Mouse (Mus musculus) G1E (cell line): ENCODE measurements at regions not wholly inside any gene's neighbourhood (a gene's known extent, or its start where the extent isn't known, plus 50 kb on each side); places are given as distances from the start of the nearest gene placed in this dataset.

ENCODE experiments used
- ATAC-seq: 2 replicates; pipeline ENCODE4 v1.8.0; 2016; ENCODE audit warnings: mild to moderate bottlenecking; ENCODE audit not compliant: insufficient number of reproducible peaks, poor library complexity, low FRiP score, severe bottlenecking; ENCODE audit errors: extremely low read depth
- DNase-seq: peaks from one replicate; pipeline ENCODE4 v3.0.0; 2012; ENCODE audit warnings: low spot score
- H3K27me3 ChIP-seq: 2 replicates; pipeline ENCODE4 v1.6.1; 2012; ENCODE audit warnings: mild to moderate bottlenecking, low read length, inconsistent platforms; ENCODE audit not compliant: insufficient read depth
- H3K36me3 ChIP-seq: replicated peaks from 2 replicates; pipeline ENCODE3; 2012; ENCODE audit warnings: mild to moderate bottlenecking, inconsistent platforms
- H3K4me1 ChIP-seq: 2 replicates; pipeline ENCODE4 v1.6.1; 2012; ENCODE audit warnings: low read depth, low read length, inconsistent platforms, mixed read lengths; ENCODE audit not compliant: insufficient read depth
- H3K4me3 ChIP-seq: 2 replicates; pipeline ENCODE4 v1.5.1; 2012; ENCODE audit warnings: low read depth, mild to moderate bottlenecking, inconsistent platforms, low read length, moderate library complexity, mixed read lengths
- H3K9me3 ChIP-seq: replicated peaks from 2 replicates; pipeline ENCODE4 v1.6.1; 2012; ENCODE audit warnings: inconsistent platforms
- CTCF ChIP-seq: IDR thresholded peaks from 2 replicates; pipeline ENCODE4 v1.5.1; 2012; ENCODE audit warnings: low read depth, low read length, inconsistent platforms, mixed read lengths
- GATA1 ChIP-seq: IDR thresholded peaks from 2 replicates; pipeline ENCODE4 v1.6.1; 2012; ENCODE audit warnings: borderline replicate concordance, low read length, inconsistent platforms, mixed read lengths
- GATA2 ChIP-seq: IDR thresholded peaks from 2 replicates; pipeline ENCODE4 v1.6.1; 2012; ENCODE audit warnings: low read depth, low read length, inconsistent platforms, borderline replicate concordance
- POLR2AphosphoS5 ChIP-seq: IDR thresholded peaks from 2 replicates; pipeline ENCODE4 v1.6.1; 2012; ENCODE audit warnings: low read depth, low read length, inconsistent platforms; ENCODE audit not compliant: insufficient replicate concordance
- TAL1 ChIP-seq: conservative IDR thresholded peaks from 2 replicates; pipeline ENCODE4 v1.6.1; 2012; ENCODE audit warnings: low read depth, low read length, inconsistent platforms, mixed read lengths

DNA sequence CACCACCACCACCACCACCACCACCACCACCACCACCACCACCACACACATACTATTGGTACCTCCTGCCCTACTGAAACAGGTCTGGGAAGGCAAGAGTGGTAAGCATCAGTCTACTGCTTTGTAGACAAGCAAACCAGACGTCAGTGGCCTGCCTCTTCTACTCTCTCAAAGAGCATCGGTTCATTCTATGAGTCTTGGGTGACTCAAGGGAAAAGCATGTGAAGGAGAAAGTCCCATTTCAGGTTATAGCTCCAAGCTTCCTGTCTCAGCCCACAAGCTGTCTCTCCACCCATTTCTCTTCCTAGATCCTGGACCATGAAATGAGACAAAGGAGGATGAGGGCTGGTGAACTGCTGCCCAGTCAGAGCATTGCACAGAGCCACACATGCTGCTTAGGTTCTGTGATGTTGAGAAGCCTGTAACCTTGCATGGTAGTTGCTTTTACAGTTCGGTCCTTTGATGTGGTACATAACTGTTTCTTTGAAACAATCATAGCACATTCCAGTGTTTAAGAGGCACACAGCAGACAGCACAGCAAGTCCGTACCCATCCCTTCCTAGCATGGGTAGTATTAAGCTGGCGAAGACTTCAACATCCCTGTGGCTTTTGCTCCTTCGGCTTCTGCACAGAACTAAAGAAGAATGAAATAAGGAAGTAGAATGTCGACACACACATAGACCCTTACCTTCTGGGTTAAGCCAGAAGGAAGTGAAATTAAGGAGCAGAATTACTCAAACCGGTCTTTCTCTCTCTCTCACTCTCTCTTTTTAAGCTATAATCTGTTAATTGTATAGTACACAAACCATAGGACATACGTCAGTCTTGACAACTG, 262.7 kb downstream of the Gm19410 start:
- DNase-seq (no peak), ATAC-seq (no peak)
- Histone ChIP-seq H3K36me3 (no peaks in the 10 kb centered on the region), H3K4me3 (no peak overlapping the region), H3K27me3 (peaks cover 3% of the 10 kb centered on the region), H3K9me3 (no peaks in the 10 kb centered on the region), H3K4me1 (no peaks in the 10 kb centered on the region)
- TF ChIP-seq TAL1 (no peak), GATA1 (no peak), CTCF (no peak), GATA2 (no peak), POLR2AphosphoS5 (no peak)

DNA sequence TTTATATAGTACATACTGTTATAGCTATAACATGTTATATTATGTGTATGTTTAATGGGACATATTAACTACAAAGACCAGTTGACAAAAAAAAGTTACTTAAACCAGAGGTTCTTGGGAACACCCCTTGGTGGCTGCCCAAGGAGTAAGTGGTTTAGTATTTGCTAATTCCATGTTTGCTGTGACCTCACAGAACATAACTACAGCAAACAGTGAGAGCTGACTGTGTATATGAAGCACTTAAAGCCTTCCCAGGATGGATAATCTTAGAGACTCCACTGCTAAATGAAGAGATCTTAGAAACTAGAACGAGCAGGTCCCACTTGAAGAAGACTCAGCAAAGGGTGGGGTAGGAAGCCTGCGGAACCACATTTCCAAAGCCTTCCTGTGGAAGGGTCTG, 263.9 kb downstream of the Gm19410 start:
- Histone ChIP-seq H3K9me3 (no peaks in the 10 kb centered on the region), H3K36me3 (no peaks in the 10 kb centered on the region), H3K4me3 (no peak overlapping the region), H3K27me3 (peaks cover 3% of the 10 kb centered on the region), H3K4me1 (no peaks in the 10 kb centered on the region)
- DNase-seq (no peak), ATAC-seq (no peak)
- TF ChIP-seq GATA2 (no peak), TAL1 (no peak), GATA1 (no peak), CTCF (no peak), POLR2AphosphoS5 (no peak)

DNA sequence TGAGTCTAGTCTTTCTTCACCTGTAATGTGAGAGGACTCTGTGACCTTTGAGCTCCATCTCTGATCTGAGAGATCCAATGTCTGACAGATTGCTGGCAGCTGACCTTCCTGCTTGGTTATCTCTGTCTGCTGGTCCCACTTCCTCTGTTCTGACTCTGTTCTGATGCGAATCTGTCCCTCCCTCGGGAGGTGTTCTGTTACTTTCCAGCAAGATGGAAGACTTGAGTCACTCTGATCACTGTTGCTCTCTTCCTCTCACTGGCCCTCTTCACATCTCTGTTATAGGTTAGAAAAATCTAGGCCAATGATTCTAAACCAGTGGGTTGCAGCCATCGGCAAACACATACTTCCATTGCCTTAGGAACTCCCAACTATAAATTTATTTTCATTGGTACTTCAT, 264.6 kb downstream of the Gm19410 start:
- no peak overlapping the region for H3K4me3 ChIP-seq
- no peak for TF ChIP-seq POLR2AphosphoS5
- TF ChIP-seq TAL1: no peak
- no peak for TF ChIP-seq CTCF
- ATAC-seq (no peak), DNase-seq (no peak)
- H3K27me3 ChIP-seq: peaks cover 3% of the 10 kb centered on the region
- H3K9me3 ChIP-seq: no peaks in the 10 kb centered on the region
- no peaks in the 10 kb centered on the region for H3K4me1 ChIP-seq
- H3K36me3 ChIP-seq: no peaks in the 10 kb centered on the region

DNA sequence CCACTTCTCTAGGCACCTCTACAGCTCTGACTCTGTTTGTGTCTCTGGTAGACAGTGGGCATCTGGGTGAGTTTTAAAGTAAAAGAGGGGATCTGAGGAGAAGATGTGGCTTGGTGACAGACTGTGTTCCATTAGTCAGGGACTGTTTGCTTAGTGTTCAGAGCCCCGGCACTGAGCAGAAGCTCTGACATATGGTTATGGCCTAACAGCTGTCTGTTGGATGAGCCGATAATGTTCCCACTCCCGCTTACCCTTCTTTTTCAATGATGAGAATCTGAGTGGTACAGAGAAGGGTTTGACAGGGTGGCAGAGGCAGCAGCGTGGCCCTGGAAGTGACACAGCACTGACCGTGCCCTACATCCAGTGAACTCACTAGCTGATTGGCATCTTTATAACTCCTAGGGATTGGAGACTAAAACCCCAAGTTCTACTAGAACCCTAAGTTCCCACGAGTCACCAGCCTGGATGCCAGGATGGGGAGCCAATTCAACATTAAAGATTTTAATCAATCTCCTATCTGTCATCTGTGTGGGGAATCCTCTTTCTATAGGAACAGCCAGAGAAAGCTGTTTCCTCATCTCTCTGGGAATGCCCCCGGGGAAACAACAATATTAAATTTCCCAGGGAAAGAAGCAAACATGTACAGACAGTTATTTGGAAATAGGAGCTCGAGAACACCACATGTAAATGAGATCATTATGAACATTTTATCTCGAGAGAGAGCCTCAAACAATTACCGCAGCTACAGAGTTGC, 266.6 kb downstream of the Gm19410 start:
- Histone ChIP-seq H3K27me3 (peaks cover 3% of the 10 kb centered on the region), H3K36me3 (no peaks in the 10 kb centered on the region), H3K4me3 (no peak overlapping the region), H3K4me1 (no peaks in the 10 kb centered on the region), H3K9me3 (no peaks in the 10 kb centered on the region)
- no peak for ATAC-seq
- DNase-seq: no peak
- no peak for TF ChIP-seq GATA1
- no peak for TF ChIP-seq TAL1
- no peak for TF ChIP-seq CTCF
- no peak for TF ChIP-seq POLR2AphosphoS5
- no peak for TF ChIP-seq GATA2

DNA sequence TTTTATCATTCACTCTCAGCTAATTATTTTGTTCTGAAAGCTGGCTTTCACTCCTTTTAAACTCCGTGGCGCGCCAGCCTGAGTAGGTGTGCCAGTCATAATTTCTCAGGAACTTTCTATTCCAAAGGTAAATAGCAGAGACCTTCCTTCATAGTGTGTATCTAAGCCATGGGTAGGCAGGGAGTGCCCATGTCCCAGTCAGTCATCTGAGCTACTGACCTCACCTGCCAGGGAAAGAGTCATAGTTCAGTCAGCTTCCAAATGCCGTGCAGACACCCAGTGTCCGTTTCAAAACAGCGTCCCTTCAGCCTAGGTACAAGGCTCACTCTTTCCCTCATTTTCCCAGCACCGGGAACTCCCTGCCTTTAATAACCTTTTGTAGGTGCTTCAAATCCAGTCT, 269.7 kb downstream of the Gm19410 start:
- Histone ChIP-seq H3K4me1 (no peaks in the 10 kb centered on the region), H3K27me3 (peaks cover 3% of the 10 kb centered on the region), H3K4me3 (no peak overlapping the region), H3K36me3 (no peaks in the 10 kb centered on the region), H3K9me3 (no peaks in the 10 kb centered on the region)
- DNase-seq (no peak), ATAC-seq (no peak)
- TF ChIP-seq GATA1: no peak
- no peak for TF ChIP-seq CTCF
- no peak for TF ChIP-seq TAL1
- TF ChIP-seq GATA2: no peak
- no peak for TF ChIP-seq POLR2AphosphoS5

DNA sequence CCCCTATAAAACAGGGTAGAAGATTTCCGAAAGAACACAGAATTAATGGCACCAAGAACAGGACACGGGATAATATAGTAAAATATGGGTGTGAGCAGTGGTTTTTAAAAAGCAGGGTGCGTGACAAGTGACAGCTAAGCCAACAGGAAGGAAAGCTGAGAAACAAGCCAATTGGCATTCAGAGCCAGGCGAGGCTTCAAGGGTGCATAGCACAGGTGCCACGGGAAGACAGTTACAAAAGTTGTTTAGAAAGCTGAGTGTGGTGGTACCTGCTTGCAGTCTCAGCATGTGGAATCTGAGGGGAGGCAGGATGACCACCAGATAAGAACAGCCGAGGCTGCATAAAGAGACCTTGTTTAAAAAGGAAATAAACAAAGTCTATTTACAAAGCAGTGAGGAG, 270.7 kb downstream of the Gm19410 start:
- no peak for ATAC-seq
- Histone ChIP-seq H3K36me3 (no peaks in the 10 kb centered on the region), H3K9me3 (no peaks in the 10 kb centered on the region), H3K4me3 (no peak overlapping the region), H3K27me3 (no peaks in the 10 kb centered on the region; the same call in 1 of the 2 replicates), H3K4me1 (no peaks in the 10 kb centered on the region)
- no peak for DNase-seq
- no peak for TF ChIP-seq TAL1
- no peak for TF ChIP-seq GATA1
- TF ChIP-seq CTCF: no peak
- TF ChIP-seq GATA2: no peak
- TF ChIP-seq POLR2AphosphoS5: no peak
